Comparison of ENCODE assay signal across 7 mouse cellular contexts in genomic region chr6:84058671-84059141, GRCm38 (mm10). TPM values are rescaled to one million over a fixed set of nuclear protein-coding genes. Genes with fewer than 3 reads are reported as not detected.
DNase-seq lines count a peak whose midpoint lies in the region; ATAC-seq and TF ChIP-seq lines count a peak whose summit lies in the region.

No protein-coding gene starts in this region.

- no peaks in the 10 kb centered on the region for H3K36me3 ChIP-seq in intestine, postnatal 0 days (ENCODE audit: control insufficient read depth, insufficient read depth)
- no peaks in the 10 kb centered on the region for H3K36me3 ChIP-seq in lung, embryonic 16.5 days (ENCODE audit: control insufficient read depth, insufficient read depth, low read length)
- H3K36me3 ChIP-seq in hindbrain, embryonic 12.5 days = no peaks in the 10 kb centered on the region

- H3K4me1 ChIP-seq in intestine, postnatal 0 days (replicated peaks; ENCODE audit: control insufficient read depth, insufficient read depth, low read length) = no peaks in the 10 kb centered on the region
- H3K4me1 ChIP-seq in lung, embryonic 16.5 days (replicated peaks; ENCODE audit: control insufficient read depth, insufficient read depth, low read length) = peaks cover 3% of the 10 kb centered on the region; the same call in 1 of the 2 replicates
- no peaks in the 10 kb centered on the region for H3K4me1 ChIP-seq in hindbrain, embryonic 12.5 days

- 0 out of 2 replicates have a peak, but pooled peaks have one; percentile 22 for ATAC-seq in intestine, postnatal 0 days
- ATAC-seq in lung, embryonic 16.5 days (ENCODE audit: low read depth) = peak; percentile 80
- ATAC-seq in hindbrain, embryonic 12.5 days (ENCODE audit: low FRiP score) = no peak

- DNase-seq in adrenal gland, adult 2 months = peak; percentile 88
- DNase-seq in gastrocnemius, adult 18-20 months (ENCODE audit: low spot score) = peak; percentile 52
- no peak for DNase-seq in frontal cortex, postnatal 25 days (ENCODE audit: low spot score in 2 of 2)
- no peak for DNase-seq in left cerebral cortex, adult 8-10 months (ENCODE audit: low spot score in 2 of 2)

- H3K4me3 ChIP-seq in intestine, postnatal 0 days (ENCODE audit: low read depth, low read length) = no peak overlapping the region
- H3K4me3 ChIP-seq in lung, embryonic 16.5 days (ENCODE audit: low read length) = no peak overlapping the region
- H3K4me3 ChIP-seq in hindbrain, embryonic 12.5 days = no peak overlapping the region

- H3K9me3 ChIP-seq in intestine, postnatal 0 days (ENCODE audit: control insufficient read depth) = no peaks in the 10 kb centered on the region
- H3K9me3 ChIP-seq in lung, embryonic 16.5 days (ENCODE audit: control insufficient read depth, low read length) = no peaks in the 10 kb centered on the region
- no peaks in the 10 kb centered on the region for H3K9me3 ChIP-seq in hindbrain, embryonic 12.5 days (replicated peaks)

- no peak for TF ChIP-seq CTCF in intestine, postnatal 0 days (IDR thresholded peaks at IDR 0.05; ENCODE audit: low read depth)

- no peak overlapping the region for H3K4me2 ChIP-seq in intestine, postnatal 0 days (replicated peaks; ENCODE audit: low read depth)
- no peak overlapping the region for H3K4me2 ChIP-seq in lung, embryonic 16.5 days (ENCODE audit: low read depth, low read length)
- no peak overlapping the region for H3K4me2 ChIP-seq in hindbrain, embryonic 12.5 days (replicated peaks)

- H3K9ac ChIP-seq in intestine, postnatal 0 days (ENCODE audit: low read depth, low read length) = no peak overlapping the region
- H3K9ac ChIP-seq in lung, embryonic 16.5 days (ENCODE audit: low read length) = no peak overlapping the region
- no peak overlapping the region for H3K9ac ChIP-seq in hindbrain, embryonic 12.5 days

- H3K27ac ChIP-seq in intestine, postnatal 0 days (ENCODE audit: low read depth, low read length) = no peak overlapping the region
- peak overlapping the region; percentile 50 for H3K27ac ChIP-seq in lung, embryonic 16.5 days (ENCODE audit: low read length)
- H3K27ac ChIP-seq in hindbrain, embryonic 12.5 days = no peak overlapping the region

- 46% methylated on average over 5 of the region's 5 CpGs for WGBS in intestine, postnatal 0 days
- whole genome bisulfite sequencing in lung, embryonic 16.5 days = 42% methylated on average over 5 of the region's 5 CpGs
- 74% methylated on average over 5 of the region's 5 CpGs for WGBS in hindbrain, embryonic 12.5 days

- H3K27me3 ChIP-seq in intestine, postnatal 0 days (replicated peaks; ENCODE audit: control insufficient read depth, insufficient read depth, low read length) = no peaks in the 10 kb centered on the region
- no peaks in the 10 kb centered on the region for H3K27me3 ChIP-seq in lung, embryonic 16.5 days (ENCODE audit: control insufficient read depth, insufficient read depth, low read depth, low read length)
- H3K27me3 ChIP-seq in hindbrain, embryonic 12.5 days = no peaks in the 10 kb centered on the region

RNA-seq across cellular contexts. Expression of gene Dysf, which starts 50.3 kb away (rescaled TPM):
- 10 to 100 TPM; 54.4 to 64.2 TPM for total RNA-seq in adrenal gland, adult 2 months (2021)
- 21.3 and 31.0 TPM in 2 replicates for polyA plus RNA-seq in adrenal gland, adult 2 months (2012; rRNA removed)
- total RNA-seq in gastrocnemius, adult 18-20 months (2021) = 10 to 100 TPM; 71.9 to 75.9 TPM
- 5.1 and 5.9 TPM in 2 replicates for polyA plus RNA-seq in intestine, postnatal 0 days (2015; fragmentation: Nextera tagmentation; extraction: Ambion mirVana)
- polyA plus RNA-seq in lung, embryonic 16.5 days (2015; fragmentation: Nextera tagmentation; extraction: Ambion mirVana) = 9.4 TPM in 2 replicates
- total RNA-seq in left cerebral cortex, adult 8-10 months (2022) = 1 to 10 TPM; 3.7 to 5.6 (median 3.8) TPM
- polyA plus RNA-seq in hindbrain, embryonic 12.5 days (2016; fragmentation: Nextera tagmentation; extraction: Ambion mirVana) = 4.9 and 7.5 TPM in 2 replicates

Comparison
In these comparisons a context has a peak if more than half of its experiments do, and no peak if none do; other contexts are left out.
1. DNase-seq: peak in adrenal gland, adult 2 months (single experiment) and gastrocnemius, adult 18-20 months (single experiment); none in frontal cortex, postnatal 25 days (0 of 2) and left cerebral cortex, adult 8-10 months (0 of 2).